Mouse (Mus musculus) spleen, postnatal 0 days (tissue): ENCODE results near the gene Igflr1. TPM values are rescaled to one million over a fixed set of nuclear protein-coding genes. Genes with fewer than 3 reads are reported as not detected.

Source experiments
- polyA plus RNA-seq: library from polyadenylated mRNA; unstranded; fragments of >200 nt; fragmentation: Nextera tagmentation; extraction: Ambion mirVana; gene quantifications from 2 replicates; pipeline ENCODE4 v1.2.1, GENCODE M21; 2015

Gene Igflr1
- 2.4 and 2.9 TPM in 2 replicates for polyA plus RNA-seq

DNA sequence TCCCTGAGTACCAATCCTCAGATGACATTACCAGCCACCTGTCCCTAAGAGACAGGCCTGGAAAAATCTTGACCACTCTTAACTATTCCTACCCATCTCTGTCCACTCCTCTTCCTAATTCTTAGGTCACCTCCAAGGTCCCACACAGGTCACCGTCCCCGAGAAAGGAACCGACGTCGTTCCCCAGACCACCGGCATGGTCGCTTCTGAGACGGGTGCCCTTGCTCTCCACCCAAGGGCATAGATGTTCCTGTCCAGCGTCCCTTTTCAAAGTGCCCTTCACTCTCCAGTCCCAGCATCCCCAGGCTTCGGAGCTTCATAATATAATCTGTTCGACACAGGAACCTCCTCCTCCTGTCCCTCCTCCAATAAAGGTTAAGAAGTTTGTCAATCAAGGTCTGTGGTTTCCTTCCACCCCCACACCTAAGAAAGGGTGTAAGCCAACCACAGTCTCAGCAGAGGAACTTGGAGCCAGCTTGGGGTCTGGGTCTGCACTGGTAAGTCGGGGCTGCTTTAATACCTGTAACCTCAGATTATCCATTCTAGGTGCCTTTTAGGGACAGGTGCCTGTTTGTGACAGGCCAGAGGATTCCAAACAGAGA, at the start of gene Igflr1:
Gene Igflr1 (plus strand): TSS at position 458 of the 602 bp plus-strand sequence.

DNA sequence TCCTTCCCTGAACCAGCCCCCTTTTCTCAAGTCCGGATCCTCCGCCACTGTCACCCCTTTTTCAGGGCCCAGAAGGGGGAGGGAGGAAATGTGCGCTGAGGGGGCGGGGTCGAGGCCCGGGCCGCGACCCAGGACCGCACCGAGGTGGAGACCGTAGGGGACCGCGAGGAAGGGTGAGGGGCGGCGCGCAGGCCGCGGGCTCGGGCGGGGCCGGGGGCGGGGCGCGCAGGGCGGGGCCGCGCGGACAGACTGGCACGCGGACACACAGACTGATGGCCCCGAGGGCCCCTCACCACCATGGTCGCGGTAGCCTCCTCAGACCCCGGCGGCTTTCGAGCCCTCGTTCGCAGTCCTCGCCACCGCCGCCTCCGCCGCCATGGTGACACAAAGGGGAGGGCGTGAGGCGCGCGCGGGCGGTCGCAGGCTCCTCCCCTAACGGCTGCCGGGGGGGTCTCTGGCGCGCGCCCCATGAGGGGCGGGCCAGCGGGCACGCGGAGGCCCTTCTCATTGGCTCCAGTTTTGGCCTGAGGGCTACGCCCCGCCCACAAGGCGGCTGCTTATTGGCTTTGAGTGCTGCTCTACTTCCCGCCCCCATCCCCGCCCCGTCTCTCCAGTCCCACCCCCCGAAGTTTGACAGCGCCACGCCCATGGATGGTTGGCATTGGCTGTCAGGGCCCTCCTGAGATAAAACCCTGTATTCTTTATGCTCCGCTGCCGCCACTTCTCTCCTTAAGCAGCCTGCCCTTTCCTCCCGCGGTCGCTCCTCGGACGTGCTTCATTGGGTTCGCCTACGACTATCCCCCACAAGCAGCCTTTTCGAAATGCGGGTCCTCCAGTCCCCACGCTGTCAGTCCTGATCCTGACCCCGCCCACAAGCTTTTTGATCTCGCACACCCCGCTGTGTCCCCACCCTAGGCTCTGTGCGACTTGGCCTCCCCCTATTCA, 30.3 kb upstream of the Igflr1 start, which contains the start of gene Arhgap33:
Gene Arhgap33 (minus strand): TSS at position 428 of the 945 bp plus-strand sequence.

GRCm38 (mm10) chr7:30552102-30553020, 12.9 kb upstream of the Igflr1 start, which contains the start of the genes Hspb6 and Proser3:
Gene Hspb6 (plus strand): TSS chr7:30552178.
Gene Proser3 (minus strand): TSS chr7:30552299.

GRCm38 (mm10) chr7:30559443-30559954, 5.7 kb upstream of the Igflr1 start, which contains the start of gene Lin37:
Gene Lin37 (minus strand): TSS chr7:30559838.

GRCm38 (mm10) chr7:30563117-30563905, 1.9 kb upstream of the Igflr1 start, which contains the start of the genes U2af1l4, Gm49396 and Psenen:
Gene U2af1l4 (plus strand): TSS chr7:30563301.
Gene Gm49396 (plus strand): TSS chr7:30563344.
Gene Psenen (minus strand): TSS chr7:30563627.

DNA sequence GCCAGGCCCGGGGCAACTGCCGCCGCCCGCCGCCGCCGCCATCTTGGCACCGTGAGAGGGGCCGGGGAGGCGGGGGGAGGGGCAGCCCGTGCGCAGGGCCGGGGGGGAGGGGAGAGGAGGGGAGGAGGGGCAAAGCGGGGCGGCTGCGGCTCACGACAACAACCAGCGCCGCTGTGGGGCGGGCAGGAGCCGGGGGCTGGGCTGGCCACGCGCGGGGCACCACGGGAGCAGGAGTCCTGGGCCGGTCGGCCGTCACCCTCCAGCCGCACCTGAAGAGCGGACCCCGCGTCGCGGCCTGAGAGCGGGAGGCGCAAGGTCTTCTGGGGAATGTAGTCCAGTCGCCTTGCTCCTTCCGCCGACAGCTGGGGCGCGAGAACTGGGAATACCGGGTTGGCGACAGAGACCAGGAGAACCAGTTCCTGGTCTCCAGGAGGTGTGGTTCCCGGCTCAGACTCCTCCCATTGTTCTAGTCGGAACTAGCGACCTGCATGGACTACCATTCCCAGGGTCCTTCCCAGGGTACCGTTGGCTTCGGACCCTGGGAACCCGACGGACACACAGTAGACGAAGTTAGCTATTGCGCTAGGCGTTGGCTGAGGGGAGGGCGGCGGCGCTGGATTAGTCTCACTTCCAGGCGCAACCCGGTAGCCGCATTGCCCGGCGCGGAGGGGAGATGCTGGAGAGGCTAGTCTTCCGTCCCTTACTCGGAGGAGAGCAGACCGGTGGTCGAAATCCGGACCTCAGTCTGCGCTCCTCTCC, 23.6 kb downstream of the Igflr1 start, which contains the start of gene Kmt2b:
Gene Kmt2b (minus strand): TSS at position 51 of the 759 bp plus-strand sequence.

GRCm38 (mm10) chr7:30598786-30599185, 33.6 kb downstream of the Igflr1 start, which contains the start of gene Zbtb32:
Gene Zbtb32 (minus strand): TSS chr7:30598909.

DNA sequence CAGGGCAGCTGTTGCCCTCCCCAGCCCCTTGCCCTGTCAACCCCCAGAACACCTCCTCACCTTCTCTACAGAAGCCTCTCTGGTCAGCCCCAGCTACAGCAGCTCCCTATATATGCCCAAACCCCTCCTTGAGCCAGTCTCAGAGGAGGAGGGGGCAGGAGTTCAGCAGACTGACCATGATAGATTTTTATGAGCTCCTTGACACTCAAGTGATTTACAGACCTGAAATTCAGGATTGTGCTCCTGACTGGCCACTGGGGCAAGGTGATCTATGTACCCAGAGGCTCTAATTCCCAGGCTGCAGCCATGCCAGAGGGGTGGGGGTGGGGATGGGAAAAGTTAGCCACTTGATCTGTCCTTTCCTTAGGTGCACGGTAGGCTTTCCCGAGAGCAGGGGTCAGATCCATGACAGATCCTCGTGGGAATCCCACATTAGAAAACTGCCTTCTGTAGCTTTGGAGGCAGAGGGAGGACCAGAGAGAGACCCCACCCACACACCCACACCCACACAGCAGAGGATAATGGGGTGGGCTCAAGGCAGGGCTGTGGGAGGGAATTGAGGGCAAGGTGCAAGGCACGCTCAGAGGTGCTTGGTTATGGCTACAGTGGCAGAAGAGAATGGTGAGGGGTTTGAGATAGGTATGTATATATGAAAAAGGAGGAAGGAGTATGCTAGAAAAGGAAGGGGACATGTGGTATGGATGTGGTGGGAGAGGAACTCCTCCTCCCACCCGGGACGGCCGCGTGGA, 47.6 kb downstream of the Igflr1 start, which contains the start of gene Upk1a:
Gene Upk1a (minus strand): TSS at position 194 of the 749 bp plus-strand sequence.

Other genes starting within 250 kb of the Igflr1 start
- gene E130208F15Rik, start 243.7 kb upstream of the Igflr1 start, polyA plus RNA-seq: not detected in 2 replicates
- gene Sdhaf1, start 241.5 kb upstream of the Igflr1 start, polyA plus RNA-seq: 10.2 and 11.3 TPM in 2 replicates
- gene Lrfn3, start 202.7 kb upstream of the Igflr1 start, polyA plus RNA-seq: 0.81 and 1.0 TPM in 2 replicates
- gene Tyrobp, start 151.7 kb upstream of the Igflr1 start, polyA plus RNA-seq: 396 and 576 TPM in 2 replicates
- gene Hcst, start 145.6 kb upstream of the Igflr1 start, polyA plus RNA-seq: 32.8 and 46.4 TPM in 2 replicates
- 4.5 and 5.9 TPM in 2 replicates for gene Nfkbid, start 143.7 kb upstream of the Igflr1 start, polyA plus RNA-seq
- gene Aplp1, start 119.9 kb upstream of the Igflr1 start, polyA plus RNA-seq: 2.0 and 2.3 TPM in 2 replicates
- gene Kirrel2, start 107.7 kb upstream of the Igflr1 start, polyA plus RNA-seq: 0.04 and 0.23 TPM in 2 replicates
- 0.21 and 0.32 TPM in 2 replicates for gene Nphs1, start 107.1 kb upstream of the Igflr1 start, polyA plus RNA-seq
- 0.10 TPM in 1 of 2 replicates, not detected in the other for gene Prodh2, start 71.8 kb upstream of the Igflr1 start, polyA plus RNA-seq
- gene Arhgap33, start 30.4 kb upstream of the Igflr1 start, polyA plus RNA-seq: 3.5 TPM in 2 replicates
- gene Hspb6, start 13.2 kb upstream of the Igflr1 start, polyA plus RNA-seq: 14.6 and 14.7 TPM in 2 replicates
- gene Proser3, start 13.1 kb upstream of the Igflr1 start, polyA plus RNA-seq: 2.5 and 3.4 TPM in 2 replicates
- gene Lin37, start 5.6 kb upstream of the Igflr1 start, polyA plus RNA-seq: 38.8 and 42.2 TPM in 2 replicates
- 61.2 and 70.3 TPM in 2 replicates for gene U2af1l4, start 2.1 kb upstream of the Igflr1 start, polyA plus RNA-seq
- gene Gm49396, start 2.1 kb upstream of the Igflr1 start, polyA plus RNA-seq: 4.4 and 4.9 TPM in 2 replicates
- 105 and 115 TPM in 2 replicates for gene Psenen, start 1.8 kb upstream of the Igflr1 start, polyA plus RNA-seq
- gene Kmt2b, start 23.3 kb downstream of the Igflr1 start, polyA plus RNA-seq: 6.0 and 8.5 TPM in 2 replicates
- 0.21 and 0.22 TPM in 2 replicates for gene Zbtb32, start 33.5 kb downstream of the Igflr1 start, polyA plus RNA-seq
- 0.15 and 0.19 TPM in 2 replicates for gene Upk1a, start 47.4 kb downstream of the Igflr1 start, polyA plus RNA-seq
- 695 and 741 TPM in 2 replicates for gene Cox6b1, start 60.7 kb downstream of the Igflr1 start, polyA plus RNA-seq
- not detected in 2 replicates for gene Etv2, start 70.4 kb downstream of the Igflr1 start, polyA plus RNA-seq
- 69.8 and 70.7 TPM in 2 replicates for gene Rbm42, start 84.9 kb downstream of the Igflr1 start, polyA plus RNA-seq
- gene Haus5, start 99.6 kb downstream of the Igflr1 start, polyA plus RNA-seq: 41.0 and 45.0 TPM in 2 replicates
- gene Pmis2, start 106.2 kb downstream of the Igflr1 start, polyA plus RNA-seq: not detected in 2 replicates
- gene 2200002J24Rik, start 133.5 kb downstream of the Igflr1 start, polyA plus RNA-seq: 0.49 and 1.6 TPM in 2 replicates
- 1.3 and 1.6 TPM in 2 replicates for gene Atp4a, start 146.8 kb downstream of the Igflr1 start, polyA plus RNA-seq
- gene Tmem147, start 164.1 kb downstream of the Igflr1 start, polyA plus RNA-seq: 128 and 142 TPM in 2 replicates
- gene Gapdhs, start 178.3 kb downstream of the Igflr1 start, polyA plus RNA-seq: 0.25 and 0.27 TPM in 2 replicates
- 2.2 and 4.9 TPM in 2 replicates for gene Sbsn, start 186.0 kb downstream of the Igflr1 start, polyA plus RNA-seq
- 25.5 and 26.9 TPM in 2 replicates for gene Dmkn, start 198.3 kb downstream of the Igflr1 start, polyA plus RNA-seq
- 1.9 and 2.6 TPM in 2 replicates for gene Krtdap, start 222.5 kb downstream of the Igflr1 start, polyA plus RNA-seq